Mouse (Mus musculus) granulocyte monocyte progenitor cell, adult 5-6 weeks (primary cell): ENCODE results near the gene Clec2l. TPM values are rescaled to one million over a fixed set of nuclear protein-coding genes. Genes with fewer than 3 reads are reported as not detected.
"Not testable (repeated sequence)": the region's sequence is repeated elsewhere in the genome, so short reads cannot be mapped to it uniquely, and the experiment has no call there.

Experiments
- ATAC-seq: replicated peaks from 2 replicates; pipeline ENCODE4 v1.8.0; 2016; ENCODE audit warnings: mild to moderate bottlenecking, moderate TSS enrichment, inconsistent platforms; ENCODE audit not compliant: poor library complexity, severe bottlenecking
- total RNA-seq, 2 experiments: library from RNA; stranded (forward) in 1 of 2; stranded (reverse) in 1 of 2; fragments of 200-712, 200-1000 nt in 1 of 2; fragments of >200 nt in 1 of 2; fragmentation: Nextera tagmentation in 1 of 2; gene quantifications; 2 replicates each; pipeline ENCODE4 v1.2.3; 2014 to 2017

The Clec2l gene
- total RNA-seq, 2 experiments from 2014 or later: 0.45 TPM; not detected in 1

GRCm38 (mm10) chr6:38669580-38669979 lies 6.7 kb downstream of the Clec2l start:
- peak; percentile 73 for ATAC-seq

- not testable (repeated sequence) for ATAC-seq
Measured at GRCm38 (mm10) chr6:38670488-38670887, 7.6 kb downstream of the Clec2l start.

DNA sequence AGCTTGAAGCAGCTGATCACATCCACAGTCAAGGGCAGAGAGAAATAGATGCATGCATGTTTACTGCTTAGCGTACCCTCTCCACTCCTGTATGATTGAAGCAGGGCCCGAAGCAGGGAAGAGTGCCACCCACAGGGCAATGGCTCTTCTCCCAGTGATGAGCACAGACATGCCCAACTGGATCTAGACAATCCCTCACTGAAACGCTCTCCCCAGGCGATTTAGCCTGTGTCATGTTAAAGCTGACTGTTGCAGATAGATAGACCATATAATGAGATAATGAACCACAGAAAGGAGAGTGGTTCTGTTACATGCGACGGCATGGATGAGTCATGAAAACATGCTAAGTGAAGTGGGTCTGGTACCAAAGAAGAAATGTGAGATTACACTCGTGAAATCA lies 8.4 kb downstream of the Clec2l start:
- ATAC-seq: no peak

DNA sequence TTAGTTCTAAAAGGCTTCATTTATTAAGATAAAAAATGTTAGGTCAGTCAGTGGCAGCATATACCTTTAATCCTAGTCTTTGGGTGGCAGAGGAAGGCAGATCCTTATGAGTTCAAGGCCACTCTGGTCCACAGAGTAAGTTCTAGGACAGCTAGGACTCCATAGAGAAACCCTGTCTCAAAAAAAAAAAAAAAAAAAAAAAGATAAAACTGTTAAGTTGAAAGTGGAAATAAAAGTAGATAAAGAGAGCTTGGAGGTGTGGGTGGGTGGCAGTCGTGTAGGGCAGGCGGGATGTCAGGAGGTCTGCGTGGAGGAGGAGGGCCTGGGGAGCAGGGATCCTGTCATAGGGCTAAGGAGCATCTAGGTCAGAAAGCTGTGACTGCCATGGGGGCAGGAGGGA lies 9.1 kb downstream of the Clec2l start:
- ATAC-seq: no peak

DNA sequence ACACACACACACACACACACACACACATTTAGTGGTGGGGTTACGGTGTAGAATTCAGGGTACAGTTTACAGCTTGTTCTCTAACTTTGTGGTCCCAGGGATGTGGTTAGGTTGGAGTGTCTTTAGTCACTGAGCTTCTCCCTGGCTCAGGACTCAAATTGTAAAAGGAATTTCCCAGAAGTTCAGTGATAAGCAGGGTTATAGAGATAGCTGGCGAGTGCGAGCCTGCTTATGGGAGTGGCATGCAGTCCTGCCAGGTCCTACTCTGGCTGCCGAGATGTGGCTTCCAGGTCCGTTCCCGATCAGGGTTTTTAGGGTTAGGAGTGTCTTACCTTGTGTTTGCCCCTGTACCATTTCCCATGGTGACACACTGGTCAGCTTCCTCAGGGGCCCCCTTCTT lies 13.3 kb downstream of the Clec2l start:
- no peak for ATAC-seq

DNA sequence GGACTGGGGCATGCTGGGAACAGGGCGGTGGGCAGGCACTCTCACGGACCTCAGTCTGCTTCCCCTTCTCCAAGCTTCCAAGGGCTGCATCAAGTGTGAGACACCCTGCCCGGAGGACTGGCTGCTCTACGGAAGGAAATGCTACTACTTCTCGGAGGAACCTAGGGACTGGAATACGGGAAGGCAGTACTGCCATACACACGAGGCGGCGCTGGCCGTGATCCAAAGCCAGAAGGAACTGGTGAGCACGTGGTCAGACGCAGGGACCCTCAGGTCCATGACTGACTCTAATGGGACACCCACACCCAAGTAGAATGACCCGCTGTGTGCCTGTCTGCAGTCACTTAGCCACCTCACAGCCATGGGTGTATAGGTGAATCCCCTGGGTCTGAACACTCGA lies 13.9 kb downstream of the Clec2l start:
- peak; percentile 35 for ATAC-seq

DNA sequence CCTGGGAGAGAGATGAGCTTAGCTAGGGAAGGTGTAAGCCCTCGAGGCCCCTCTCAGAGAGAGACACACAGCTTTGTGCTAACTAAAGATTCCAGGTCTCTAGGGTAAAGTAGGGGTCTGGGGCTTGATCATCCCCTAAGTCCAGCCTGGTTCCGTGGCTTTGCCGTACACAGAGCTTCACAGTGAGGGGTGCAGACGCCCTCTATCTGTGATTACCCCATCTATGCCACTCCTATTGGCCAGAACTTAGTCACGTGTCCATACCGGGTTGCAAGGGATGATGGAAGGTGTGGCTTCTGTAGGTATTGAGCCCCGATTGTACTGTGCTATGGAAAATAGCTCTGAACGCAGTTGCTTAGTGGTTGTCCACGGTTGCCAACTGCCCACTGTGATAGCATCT lies 14.8 kb downstream of the Clec2l start:
- ATAC-seq: no peak

DNA sequence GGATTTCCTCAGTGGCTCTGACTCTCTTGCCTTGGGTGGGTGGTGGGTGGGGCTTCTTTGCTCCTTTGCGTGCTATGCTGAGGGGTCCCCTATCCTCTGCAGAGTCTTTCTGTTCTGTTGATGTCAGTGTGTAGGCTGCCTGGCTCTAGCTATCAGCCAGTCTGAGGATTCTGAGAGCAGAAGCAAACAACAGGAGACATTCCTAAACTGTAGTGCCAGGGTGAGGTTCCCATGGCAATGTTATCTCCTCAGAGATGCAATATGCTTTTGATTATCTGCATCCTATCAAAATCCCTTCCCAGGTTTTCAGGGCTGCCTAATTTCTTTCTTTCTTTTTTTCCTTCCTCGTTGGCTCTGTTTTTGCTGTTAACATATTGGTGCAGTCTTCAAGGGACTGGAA lies 19.7 kb downstream of the Clec2l start:
- no peak for ATAC-seq

- peak; percentile 43 for ATAC-seq
Measured at GRCm38 (mm10) chr6:38687216-38687615, 24.3 kb downstream of the Clec2l start.

- ATAC-seq: no peak
Measured at GRCm38 (mm10) chr6:38688841-38689240, 26.0 kb downstream of the Clec2l start.

GRCm38 (mm10) chr6:38690615-38691014 lies 27.7 kb downstream of the Clec2l start:
- peak; percentile 26; the same call in 1 of the 2 replicates for ATAC-seq

DNA sequence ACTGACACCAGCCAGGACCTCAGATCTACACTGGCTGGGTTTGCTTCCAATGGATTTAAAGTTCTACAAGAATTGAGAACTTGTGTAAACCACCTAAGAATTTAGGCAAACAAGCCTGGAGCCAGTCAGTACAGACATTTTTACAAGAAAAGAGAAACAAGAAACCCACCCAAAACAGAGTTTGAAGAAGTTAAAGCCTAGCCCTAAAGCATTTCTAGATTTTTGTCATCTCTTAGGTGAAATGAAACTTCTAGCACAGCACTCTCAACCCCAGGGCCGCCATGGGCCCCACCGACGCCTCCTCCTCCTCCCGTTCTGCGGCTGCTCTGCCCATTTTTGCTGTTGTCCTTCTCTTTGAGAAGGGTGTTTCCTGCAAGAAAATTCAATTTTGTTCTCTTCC lies 28.2 kb downstream of the Clec2l start:
- no peak for ATAC-seq

- ATAC-seq: no peak
Measured at GRCm38 (mm10) chr6:38692556-38692955, 29.7 kb downstream of the Clec2l start.

DNA sequence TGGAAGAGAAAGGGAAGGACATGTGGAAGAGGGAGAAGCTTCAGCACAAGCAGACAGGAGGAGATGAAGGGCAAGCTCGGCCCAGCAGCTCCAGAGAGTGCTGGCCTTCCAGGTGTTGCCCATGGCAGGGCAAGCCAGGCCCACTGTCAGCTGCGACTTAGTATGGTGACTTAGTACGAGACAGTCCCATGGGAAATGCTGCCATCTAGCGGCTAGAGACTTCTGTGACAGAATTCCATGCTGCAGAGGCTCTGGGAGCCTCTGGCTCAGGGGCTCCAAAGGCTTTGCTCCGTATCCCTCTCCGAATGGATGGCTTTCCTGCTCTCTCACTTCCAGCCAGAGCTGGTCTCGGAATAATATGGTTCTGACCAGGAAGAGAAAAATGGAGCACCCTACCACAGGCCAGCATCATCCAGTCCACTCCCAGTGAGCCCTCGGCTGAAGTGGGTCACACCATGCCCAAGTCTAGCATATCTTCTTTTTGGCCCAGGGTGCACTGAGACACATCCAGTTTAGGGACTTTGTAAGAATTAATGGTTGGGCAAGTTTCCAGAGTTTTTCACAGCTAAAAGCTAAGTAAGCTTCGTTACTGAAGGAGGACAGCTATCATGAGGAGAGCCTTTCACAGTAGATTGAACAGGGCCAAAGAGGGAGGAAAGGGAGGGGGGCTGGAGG lies 32.6 kb downstream of the Clec2l start:
- ATAC-seq: peak; percentile 66

- no peak for ATAC-seq
Measured at GRCm38 (mm10) chr6:38696570-38696969, 33.7 kb downstream of the Clec2l start.

DNA sequence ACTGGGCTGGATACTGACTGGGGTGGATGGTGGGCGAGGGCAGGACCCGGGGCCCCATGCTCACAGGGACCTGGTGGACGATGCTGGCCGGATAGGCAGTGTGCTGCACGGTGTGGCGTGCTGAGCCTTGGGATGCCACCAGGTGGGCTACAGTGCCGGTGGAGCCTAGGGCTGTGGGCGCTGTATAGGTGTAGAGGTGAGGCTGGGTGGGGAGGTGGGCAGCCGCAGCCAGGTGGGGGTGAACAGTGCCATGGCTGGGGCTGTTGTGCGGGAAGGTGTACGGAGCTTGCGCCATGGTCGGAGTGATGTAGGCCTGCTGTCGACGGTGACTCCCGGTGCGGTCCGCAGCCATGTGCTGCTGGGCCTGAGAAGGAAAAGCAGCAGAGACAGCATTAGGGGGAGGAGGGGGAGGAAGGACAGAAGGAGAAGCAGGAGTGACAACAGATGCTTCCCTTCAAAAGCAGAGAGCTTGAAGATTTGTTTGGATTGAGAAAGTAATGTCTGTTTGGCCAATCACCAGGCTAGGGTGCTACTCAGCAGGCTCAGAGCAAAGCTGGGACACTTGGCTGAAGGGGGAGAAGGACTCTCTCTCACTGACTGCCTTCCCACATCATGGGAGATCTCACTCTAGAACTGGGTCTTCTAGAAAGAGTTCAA lies 35.5 kb downstream of the Clec2l start:
- no peak for ATAC-seq

GRCm38 (mm10) chr6:38701421-38701820 lies 38.6 kb downstream of the Clec2l start:
- no peak for ATAC-seq

GRCm38 (mm10) chr6:38702810-38703399 lies 40.0 kb downstream of the Clec2l start:
- ATAC-seq: no peak

GRCm38 (mm10) chr6:38703526-38703925 lies 40.7 kb downstream of the Clec2l start:
- no peak for ATAC-seq

DNA sequence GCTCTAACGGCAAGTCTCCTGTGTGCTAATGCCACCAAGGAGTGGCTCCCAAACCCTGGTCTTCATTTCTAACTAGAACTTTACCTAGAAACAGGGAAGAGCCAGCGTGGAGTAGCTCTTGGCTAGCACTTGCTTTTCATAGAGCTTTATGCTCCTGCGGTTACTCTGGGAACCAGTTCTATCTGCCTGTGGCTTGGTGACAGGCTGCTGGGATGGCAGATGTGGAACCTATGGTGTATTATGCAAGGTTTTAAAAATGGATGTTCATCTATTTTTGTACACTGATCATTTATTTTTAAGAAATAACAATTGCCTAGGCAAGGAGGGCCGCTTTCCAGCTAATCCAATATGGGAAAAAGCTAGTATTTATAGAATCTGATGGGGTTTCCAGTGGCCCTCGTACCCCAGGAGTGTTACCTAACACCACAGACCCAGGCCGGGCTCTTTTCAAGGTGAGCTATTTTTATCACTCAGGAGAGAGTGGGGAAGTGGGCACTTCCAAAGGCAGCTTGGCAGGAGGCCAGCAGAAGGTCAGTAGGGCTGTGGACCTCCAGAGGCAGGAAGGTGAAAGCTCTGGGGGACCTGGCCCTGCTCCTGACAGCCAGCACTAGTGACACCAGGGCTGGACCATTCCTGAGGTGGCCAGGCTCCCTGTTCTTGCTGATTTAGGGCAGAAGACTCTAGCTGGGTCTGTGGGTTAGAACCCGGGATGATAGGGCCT lies 41.6 kb downstream of the Clec2l start:
- no peak for ATAC-seq

GRCm38 (mm10) chr6:38710449-38710848 lies 47.6 kb downstream of the Clec2l start:
- ATAC-seq: peak; percentile 92
